Mouse (Mus musculus): ENCODE measurements around the gene Cacna2d4.

The Cacna2d4 gene

DNA sequence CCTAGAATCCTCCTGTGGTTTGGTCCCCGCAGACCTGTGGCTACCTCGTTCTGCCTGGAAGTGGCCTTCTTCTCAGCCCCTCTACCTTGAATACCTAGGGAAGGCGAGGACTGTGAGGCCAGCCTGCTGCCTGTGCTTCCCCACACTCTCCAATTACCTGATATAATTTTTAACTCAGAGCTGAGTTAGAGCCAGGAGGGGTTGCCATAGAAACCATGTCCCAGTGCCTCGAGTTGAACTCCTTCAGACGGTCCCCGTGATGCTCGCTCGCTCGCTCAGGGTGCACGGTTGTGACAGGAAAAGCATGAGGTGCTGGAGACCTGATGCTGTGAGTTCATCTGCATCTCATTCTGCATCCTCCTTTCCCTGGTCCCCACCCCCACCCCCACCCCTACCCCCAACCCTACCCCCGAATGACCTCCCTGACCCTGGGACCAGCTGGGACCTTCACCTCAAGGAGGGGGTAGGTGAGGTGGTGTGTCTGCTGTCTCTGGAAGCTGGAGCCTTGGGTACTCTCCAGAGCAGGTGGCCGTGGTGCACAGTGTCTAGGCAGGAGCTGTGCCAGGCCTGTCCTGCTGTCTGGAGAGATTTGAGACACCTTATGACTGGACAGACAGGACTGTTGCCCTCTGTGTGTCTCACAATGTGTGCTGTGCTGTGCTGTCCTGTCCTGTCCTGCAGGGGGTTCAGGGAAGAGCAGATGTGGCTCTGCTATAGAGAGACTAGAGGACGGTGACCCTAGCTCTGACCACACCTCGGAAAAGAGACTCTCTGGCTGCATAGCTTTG is 77.5 kb downstream of the Cacna2d4 start:
- no peak for DNase-seq

DNA sequence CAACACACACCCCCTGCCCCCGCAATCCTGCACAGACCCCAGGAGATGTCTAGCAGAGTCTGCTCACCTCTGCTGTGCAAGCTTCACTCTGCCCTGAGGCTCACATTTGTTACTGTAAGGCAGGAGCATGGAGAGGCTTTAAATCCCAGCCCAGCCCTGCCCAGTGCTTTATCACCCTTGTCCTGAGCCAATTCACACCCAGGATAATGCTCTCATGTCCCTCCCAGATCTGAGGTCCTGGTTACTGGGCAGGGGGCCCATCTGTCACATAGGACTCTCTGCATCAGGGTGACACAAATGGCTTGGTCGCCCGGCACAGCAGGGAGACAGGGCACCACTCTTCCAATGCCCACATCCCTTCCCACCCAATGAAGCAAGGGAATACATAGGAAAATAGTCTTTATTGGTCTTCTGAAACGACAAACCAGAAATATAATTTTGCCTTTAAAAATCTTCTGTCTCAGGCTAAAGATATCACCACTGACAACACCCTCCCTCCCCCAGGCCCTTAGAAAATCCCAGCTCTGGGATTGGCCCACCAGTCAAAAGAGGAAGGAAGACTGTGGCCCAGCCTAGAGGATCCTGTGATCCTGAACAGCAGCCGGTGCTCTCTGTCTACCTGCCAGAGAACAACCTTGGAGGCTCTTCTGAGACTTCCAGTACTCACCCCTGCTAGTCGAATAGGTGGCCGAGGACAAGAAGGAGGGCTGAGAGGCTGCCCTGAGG is 78.6 kb downstream of the Cacna2d4 start:
- DNase-seq: no peak

DNA sequence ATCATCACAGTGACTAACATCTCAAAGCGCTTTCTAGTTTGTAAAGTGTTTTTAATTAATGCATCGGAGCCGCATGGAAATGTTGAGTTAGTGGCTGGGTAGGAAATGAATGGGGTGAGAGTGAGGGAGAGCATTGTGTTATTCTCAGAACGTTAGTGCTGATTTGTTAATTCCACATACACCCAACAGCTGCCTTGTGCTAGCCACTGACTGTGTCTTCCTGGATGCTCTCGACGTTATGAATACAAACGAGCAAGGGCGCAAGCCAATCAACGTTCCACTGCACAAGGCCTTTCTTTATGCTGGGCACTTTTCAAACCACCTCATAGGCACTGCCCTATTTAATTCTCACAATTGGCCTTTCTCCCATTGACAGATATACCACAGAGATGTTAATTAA is 82.4 kb downstream of the Cacna2d4 start:
- DNase-seq: no peak

DNA sequence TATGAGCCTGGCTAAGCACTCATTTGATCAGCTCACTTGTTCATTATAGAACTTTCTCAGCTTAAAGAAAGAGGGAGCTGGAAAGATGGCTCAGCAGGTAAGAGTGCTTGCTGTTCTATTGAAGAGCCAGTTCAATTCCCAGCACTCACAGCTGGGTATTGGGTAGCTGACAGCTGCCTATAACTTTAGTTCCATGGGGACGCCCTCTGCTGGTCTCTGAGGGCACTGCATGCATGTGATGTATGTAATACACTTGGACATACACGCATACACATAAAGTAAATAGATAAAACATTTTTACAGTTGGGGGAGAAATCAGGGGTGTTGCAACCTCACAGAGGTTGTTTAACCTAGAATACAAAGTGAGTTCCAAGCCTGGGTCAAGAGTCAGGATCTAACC is 83.0 kb downstream of the Cacna2d4 start:
- DNase-seq: peak; percentile 49

DNA sequence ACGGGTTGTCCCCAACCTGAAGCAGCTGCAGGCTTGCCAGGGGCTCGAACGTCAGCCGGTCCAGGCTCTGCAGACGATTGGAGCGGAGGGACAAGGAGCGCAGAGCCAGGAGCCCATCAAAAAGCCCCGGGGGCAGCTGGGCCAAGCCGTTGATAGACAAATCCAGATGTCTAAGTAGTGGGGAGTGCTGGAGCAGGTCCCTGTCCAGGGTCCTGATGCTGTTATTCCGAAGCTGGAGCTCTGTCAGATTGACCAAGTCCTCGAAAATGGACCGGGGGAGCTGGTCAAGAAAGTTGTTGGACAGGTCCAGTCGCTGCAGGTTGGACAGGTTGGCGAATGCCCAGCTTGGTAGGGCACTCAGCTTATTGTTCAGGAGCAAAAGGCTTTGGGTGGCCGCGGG is 84.2 kb downstream of the Cacna2d4 start:
- DNase-seq: no peak

DNA sequence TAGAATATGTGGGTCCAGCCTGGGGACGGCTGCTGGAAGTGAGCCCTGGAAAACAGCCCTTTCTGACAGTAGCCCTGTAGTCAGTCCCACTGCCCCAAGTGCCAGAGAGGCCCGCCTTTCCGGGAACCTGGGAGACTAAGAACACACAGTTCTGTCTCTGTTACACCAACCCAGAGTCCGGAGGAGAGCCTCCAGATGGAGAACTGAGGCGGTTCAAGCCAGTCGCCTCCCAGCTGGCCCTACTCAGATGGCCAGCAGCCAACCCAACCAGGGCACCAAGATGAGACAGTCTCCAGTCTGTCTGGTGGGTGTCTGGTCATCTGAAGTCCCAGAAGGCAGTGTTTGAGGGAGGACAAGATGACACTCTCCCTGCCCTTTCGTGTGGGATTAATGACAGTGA is 85.4 kb downstream of the Cacna2d4 start:
- no peak for DNase-seq

DNA sequence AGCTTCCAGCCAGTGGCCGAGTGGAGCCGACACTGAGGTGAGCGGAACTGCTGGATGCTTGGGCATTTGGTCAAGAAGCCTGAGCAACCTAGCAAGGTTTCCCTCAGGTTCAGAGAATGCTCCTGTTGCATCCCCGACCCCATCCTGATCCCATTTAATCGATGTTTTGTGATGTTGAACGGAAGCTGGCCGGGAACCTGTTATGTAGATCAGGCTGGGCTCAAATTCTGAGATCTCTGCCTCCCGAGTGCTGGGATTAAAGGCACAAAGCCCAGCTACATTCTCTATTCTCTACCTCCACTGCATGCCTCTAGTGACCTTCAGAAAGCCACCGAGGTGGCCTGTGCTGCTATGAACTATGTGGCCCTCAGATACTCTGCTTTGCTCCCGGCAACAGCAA is 88.5 kb downstream of the Cacna2d4 start:
- DNase-seq: no peak

DNA sequence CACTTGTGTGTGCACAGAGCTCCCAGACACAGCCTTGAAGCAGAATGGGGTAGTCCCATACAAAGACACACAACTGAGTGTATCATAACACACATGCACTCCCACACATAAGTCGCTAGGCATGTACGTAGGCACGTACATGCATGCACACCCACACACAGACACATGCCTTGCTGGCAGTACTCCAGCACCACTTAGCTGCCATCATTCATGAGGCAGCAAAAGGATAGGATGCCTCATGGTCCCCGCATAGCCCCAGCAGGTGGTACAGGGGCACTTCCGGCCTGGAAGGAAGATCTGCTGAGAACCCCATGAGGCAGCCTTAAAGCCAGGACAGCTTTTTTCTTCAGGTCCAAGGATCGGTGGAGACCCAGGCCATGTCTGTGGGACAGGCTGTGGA is 89.7 kb downstream of the Cacna2d4 start:
- DNase-seq: no peak

DNA sequence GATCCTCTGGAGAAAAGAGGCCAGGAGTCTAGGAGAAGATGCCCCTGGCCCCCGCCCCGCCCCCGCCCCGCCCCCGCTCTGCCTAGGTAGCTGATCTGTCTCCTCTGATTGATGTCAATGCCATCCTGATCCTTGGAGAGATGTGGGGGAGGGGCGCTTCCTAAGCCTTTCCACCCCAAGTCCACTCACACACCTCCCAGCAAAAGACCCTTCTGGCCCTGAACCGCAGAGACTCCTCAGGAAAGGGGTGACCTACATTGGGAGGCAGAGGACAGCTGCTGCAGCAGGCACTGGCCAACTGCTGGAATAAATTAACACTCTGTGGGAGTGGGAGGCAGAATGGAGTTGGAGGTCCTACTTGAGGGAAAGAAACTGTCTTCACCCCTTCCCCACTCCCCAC is 90.2 kb downstream of the Cacna2d4 start:
- DNase-seq: no peak

DNA sequence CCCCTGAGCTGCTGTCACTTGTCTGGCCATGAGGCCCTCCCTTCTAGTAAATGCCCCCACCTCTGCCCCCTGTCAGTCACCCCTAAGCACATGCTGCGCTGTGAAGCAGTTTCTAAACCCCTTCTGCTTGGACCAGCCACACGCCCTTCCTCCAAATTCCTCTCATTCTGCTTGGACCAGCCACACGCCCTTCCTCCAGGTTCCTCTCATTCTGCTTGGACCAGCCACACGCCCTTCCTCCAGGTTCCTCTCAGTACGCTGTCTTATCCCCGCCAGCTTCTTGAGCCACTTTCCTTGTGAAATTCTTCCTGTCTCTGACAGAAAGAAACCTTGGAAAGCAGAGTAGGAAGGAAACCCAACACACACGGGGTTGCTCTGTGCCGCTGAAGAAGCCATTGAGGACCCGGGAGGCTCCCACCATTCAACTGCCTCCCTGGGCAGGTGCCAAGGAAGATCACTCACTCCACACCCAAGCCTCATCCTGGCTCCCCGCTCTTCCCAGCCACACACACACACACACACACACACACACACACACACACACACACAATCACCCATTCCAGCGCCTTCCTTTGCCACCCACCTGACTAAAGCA is 92.3 kb downstream of the Cacna2d4 start:
- no peak for DNase-seq

DNA sequence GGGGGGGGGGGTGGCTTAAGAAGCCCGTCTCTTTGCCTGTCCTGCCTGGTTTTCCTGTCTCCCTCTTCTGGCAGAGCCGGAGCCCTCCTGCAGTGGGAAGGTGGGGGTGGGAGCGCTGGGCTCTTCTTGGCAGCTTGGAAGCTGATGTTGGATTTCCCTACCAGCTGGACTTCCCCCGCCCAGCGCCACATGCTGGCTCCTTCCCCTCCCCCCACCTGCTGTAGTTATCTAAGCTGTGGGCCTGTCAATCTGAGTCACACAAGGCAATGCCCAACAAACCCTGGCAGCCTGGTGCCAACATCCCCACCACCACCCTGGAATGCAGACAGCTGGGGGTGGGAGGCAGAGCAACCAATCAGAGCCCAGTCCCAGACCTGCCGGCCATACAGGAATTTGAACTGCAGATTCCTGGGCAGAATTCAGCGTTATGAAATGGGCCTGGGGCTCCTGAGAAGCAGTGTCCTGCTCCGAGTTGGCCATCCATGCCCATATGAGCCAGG is 92.9 kb downstream of the Cacna2d4 start:
- no peak for DNase-seq

DNA sequence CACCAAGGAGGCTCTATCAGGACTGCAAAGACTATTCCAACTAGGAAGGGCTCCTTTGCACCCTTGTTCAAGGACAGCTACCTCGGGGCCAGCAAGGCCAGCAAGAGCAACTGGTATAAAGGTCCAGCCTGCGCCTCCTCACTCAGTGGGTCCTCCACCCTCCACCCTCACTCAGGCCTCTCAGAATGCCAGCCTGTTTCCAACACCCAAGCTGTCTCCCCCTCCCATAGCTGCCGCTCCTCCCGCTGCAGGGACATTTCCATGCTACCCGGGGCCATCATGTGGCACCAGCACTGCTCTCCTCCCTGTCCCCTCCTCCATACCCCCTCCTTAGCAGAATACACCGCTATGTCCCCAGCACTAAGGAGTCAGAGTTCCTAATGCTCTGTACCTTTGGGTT is 93.6 kb downstream of the Cacna2d4 start:
- DNase-seq: no peak

DNA sequence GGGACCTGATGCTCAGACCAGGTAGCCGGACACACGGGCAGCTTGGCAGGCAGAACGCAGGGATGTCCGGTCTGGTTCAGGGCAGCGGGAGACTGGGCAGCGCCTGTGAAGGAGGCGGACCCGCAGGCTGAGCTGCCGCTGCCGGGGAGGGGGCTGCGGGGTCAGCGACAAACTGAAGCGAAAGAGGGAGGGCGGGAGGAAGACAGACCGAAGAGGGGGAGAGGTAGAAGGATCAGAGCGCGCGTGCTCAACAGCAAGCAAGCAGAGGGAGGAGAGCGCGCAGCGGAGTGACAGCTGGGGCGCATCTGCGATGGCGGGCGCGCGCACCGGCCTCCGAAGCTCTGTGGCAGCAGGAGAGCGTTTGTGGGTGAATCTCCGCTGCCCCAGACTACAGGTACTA is 94.2 kb downstream of the Cacna2d4 start, which contains the start of gene Lrtm2:
TSS of gene Lrtm2 (minus strand) at position 261 of the 400 bp plus-strand sequence.
- DNase-seq: peak; percentile 85

DNA sequence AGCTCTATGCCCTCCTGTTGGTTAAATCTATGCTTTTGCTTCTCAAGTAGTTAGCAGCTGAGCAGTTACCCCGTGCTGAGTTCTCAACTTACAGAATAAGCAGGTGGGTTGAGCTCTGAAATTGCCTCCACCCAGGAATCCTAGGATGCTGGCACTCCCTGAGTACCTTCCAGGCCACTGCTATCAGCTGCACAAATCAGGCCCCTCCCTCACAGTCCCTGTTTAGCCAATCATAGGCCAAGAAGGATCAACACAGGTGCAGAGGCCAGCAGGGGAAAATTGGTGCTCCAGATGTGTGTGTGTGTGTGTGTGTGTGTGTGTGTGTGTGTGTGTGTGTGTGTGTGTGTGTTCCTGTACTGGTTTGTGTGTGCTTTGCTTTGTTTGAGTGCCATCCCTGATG is 95.8 kb downstream of the Cacna2d4 start:
- peak; percentile 52 for DNase-seq

DNA sequence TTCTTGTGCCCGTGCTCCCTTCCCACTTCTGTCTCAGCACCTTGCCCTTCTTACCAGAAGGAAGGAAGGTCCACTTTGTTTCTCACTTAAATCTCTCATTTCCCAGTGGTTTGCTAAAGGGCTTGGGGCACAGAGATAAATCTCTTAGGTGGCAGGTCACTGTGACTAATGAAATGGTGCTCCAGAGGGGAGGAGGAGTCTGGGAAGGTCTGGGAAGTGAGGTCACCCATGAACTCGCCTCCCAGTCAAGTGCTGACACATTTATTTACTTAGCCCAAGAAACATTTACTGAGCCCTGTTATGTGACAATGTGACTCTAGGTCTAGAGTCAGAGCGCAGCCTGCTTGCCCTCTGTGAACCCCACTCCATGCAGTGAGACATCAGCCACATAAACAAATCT is 96.9 kb downstream of the Cacna2d4 start:
- DNase-seq: no peak

DNA sequence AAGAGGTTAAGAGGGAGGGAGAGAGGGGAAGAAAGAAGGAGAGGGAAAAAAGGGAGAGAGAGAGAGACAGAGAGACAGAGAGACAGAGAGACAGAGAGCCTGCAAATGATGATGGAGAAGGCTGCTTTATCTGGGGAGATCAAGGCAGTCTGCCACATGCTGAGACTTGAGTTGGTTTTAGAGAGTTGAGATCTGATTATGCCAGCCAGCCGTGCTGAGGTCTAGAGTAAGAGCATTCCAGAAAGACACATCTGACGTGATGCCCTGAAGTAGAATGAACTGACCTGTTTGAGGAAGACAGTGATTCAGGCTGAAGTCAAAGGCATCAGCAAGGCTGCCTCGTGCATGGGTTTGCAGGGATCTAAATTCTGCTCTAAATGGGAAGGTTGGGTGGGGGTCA is 97.5 kb downstream of the Cacna2d4 start:
- no peak for DNase-seq

DNA sequence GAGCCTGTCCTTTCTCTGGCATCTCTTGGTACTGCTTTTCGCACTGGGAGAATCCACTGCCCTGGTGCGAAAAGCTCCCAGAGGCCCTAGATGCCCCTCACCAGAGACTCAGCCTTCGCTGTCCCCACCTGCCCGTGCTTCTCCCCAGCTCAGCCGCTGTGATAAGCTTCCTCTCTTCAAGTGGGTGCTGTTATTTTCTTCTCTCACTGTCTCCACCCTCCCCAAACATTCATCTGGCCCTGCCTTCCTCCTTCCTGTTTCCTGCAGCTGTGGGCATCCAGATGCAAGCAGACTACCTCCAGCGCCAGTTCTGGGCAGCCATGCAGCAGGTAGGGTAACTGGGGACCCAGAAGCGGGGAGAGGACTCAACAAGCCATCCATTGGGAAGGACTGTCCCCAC is 99.8 kb downstream of the Cacna2d4 start:
- DNase-seq: peak; percentile 73

DNA sequence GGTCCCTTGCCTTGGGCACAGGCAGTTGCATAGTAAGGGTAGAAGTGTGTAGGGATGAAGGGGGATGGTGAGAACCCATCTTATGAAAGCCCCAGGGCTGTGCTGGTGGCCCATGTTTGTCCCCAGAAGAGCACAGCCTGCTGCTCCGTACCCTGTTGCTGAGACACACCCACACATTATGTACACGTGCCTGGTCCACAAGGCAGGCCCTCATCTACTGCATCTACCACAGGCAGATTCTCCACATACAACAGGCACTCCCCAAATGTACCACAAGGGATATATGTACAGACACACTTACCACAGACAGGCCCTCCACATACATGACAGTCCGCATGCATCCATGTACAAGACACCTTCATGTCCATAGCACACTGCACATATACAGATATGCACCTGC is 101.0 kb downstream of the Cacna2d4 start:
- no peak for DNase-seq

DNA sequence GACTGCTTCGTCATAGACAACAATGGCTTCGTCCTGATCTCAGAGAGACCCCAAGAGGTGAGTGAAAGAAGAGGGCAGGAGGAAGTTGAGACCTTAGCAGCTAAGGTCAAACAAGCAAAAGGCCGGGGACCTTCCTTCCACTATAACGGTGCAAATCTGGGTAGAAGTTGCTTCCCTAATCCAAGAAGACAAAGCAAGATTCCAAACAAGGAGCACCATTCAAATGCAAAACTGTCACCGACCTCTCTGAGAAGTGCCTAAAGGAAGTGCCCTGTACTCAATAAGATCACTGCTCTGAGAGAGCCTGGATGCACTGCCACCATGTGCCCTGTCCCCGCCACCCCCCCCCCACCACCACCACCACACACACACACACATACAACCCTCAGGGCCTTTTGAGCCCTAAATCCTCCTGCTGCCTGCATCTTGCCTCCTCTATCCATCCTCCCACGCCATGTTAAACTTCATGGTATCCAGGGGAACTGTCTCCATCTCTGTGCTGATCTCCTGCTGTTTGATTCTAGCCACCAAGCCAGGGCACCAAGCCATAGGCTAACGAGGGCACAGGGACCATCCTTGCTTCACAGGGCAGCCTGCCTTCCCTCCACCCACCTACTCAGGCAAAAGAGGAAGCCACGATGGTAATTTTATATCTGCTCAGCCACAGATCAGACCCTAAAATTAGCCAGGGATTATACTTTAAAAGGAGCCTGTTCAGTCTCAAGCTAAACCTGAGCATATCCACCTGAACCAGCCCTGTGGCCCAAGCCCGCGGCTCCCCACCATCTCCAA is 102.0 kb downstream of the Cacna2d4 start:
- DNase-seq: no peak

DNA sequence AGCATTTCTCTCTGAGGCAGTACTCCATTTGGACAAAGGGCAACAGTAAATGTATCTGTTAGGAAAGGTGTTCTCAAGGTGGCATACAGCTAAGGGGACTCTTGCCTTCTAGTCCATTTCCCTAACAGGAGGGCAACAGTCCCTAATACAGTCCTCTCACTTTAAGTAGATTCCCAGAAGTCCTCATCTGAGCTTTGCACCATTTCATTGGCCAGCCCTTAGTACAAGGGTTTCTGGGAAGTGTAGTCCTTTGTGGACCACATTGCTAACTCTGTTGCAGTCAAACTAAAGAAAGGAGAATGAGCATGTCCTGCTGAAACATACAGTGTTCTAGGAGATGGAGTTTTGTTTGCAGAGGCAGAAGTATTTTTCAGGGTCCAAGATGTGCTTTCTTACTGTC is 105.1 kb downstream of the Cacna2d4 start:
- no peak for DNase-seq

DNA sequence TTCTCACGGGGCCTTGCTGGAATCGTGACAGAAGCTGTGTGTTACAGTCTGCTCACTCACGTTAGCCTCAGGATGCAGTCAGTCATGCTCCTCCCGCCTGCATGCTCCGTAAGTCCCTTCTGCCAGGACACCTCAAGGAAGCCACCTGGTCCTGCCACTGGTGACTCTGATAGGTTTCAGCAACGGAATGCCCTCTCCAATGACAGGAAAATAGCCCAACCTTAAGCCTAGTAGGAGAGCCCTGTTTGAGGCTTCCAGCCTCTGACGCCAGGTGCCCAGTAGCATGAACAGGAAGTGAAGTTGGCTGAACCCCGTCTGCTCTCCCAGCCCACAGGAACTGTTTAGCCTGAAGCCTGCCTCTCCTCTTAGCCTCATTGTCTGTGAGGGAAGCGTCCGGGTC is 109.9 kb downstream of the Cacna2d4 start:
- no peak for DNase-seq

DNA sequence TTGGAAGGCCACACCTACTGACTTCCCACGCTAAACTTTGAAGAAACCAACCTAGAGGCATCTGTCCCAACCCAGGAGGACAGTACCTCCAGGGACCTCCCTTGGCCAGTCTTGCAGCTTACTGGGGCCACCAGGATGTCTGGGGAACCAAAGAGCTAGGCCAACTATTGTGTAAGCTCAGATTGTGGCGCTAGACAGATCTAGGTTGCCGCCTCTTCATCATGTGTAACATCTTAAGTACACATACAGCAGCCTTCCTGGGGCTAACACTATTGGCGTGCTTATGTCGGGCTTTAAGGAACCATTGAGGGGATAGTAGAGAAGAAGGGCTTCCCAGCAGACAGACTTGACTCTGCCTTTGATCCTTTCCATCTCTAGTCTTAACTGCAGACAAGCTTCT is 111.5 kb downstream of the Cacna2d4 start:
- peak; percentile 11 for DNase-seq

DNA sequence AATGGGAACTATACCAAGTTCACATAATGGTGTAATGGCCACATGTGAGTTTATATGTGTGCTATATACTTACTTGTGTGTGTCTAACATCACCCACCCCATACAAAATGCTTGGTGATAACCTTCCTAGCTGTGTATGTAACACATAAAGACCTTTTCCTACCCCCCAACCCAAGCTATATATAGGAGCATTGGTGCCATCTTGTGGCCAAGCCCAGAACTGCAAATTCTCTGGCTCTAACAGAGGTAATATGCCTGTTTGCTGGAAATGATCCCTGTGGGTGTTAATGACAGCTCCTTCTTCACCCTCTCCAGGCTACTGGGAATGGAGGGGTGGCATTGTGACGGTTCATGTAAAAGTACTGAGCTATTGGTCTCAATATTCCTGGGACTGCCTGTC is 111.9 kb downstream of the Cacna2d4 start:
- peak; percentile 93 for DNase-seq

Measured in thymus, postnatal 4 days (tissue).